Mouse (Mus musculus) cerebellum, postnatal 14 days (tissue): ENCODE measurements around the gene Gm10330.
A peak's percentile ranks its signal among the peaks of the same experiment; 100 is the strongest.
"Not testable (repeated sequence)": the region's sequence is repeated elsewhere in the genome, so short reads cannot be mapped to it uniquely, and the experiment has no call there.

Experiments
- DNase-seq, 2 experiments: peaks; one replicate each; pipeline ENCODE4 v3.0.0; 2021; ENCODE audit warnings: mixed read lengths in 2 of 2

The Gm10330 gene

GRCm38 (mm10) chr12:23780165-23780564 lies at the start of gene Gm10330:
TSS of gene Gm10330 (minus strand) at chr12:23780265.
- not testable (repeated sequence) for DNase-seq

DNA sequence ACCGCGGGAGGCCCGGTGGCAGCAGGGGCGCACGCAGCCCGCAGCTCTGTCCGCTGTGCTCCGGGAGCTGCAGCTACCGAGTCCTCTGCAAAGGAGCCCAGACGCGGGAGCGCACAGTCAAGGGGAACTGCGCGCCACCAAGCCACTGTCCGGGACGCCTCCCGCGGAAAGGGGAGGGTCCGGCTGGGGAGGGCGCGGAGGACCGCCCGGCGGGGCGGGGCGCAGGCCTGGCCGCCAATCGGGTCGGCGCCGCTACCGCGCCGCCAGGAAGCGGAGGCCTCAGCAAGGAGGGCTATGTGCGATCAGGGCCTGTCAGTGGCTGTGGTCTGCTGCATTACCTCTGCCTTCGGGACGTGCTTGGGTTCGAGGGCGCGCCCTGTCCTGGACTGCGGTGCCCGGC lies 20.7 kb upstream of the Gm10330 start:
- peak in 1 of 2 experiments; percentile 0 for DNase-seq

- peak; percentile 11 to 17 for DNase-seq
Measured at GRCm38 (mm10) chr12:23800366-23800765, 20.3 kb upstream of the Gm10330 start.
